Mouse (Mus musculus) left cerebral cortex, postnatal 10 days (tissue): Measurements from ENCODE around the gene Pknox2. TPM values are rescaled to one million over a fixed set of nuclear protein-coding genes. Genes with fewer than 3 reads are reported as not detected.

Experiments used
- DNase-seq, 2 experiments: peaks; one replicate each; pipeline ENCODE4 v3.0.0; 2021 to 2022; ENCODE audit warnings: low spot score in 2 of 2, mixed read lengths in 1 of 2; ENCODE audit errors: extremely low spot score in 1 of 2
- intact Hi-C: fragments of 180-260 bp; cut with DNase I; formaldehyde crosslinking; loops from one replicate; pipeline ENCODE4 v1.15.1; 2025
- total RNA-seq, 2 experiments: library from RNA; stranded (reverse); gene quantifications; 2 replicates each; pipeline ENCODE4 v1.2.3; 2021

Pknox2 gene
- total RNA-seq, 2 experiments from 2014 or later: 72.9 to 75.7 TPM

- intact Hi-C loops: no loop called here
- peak in 1 of 2 experiments; percentile 70 for DNase-seq
Observed at GRCm38 (mm10) chr9:37144251-37144650, 3.0 kb downstream of the Pknox2 start.

- intact Hi-C loops: no loop called here
- DNase-seq: no peak
Observed at GRCm38 (mm10) chr9:37143046-37143931, 3.9 kb downstream of the Pknox2 start.

GRCm38 (mm10) chr9:37142107-37142506 is 5.1 kb downstream of the Pknox2 start:
- no peak for DNase-seq
- intact Hi-C loops: no loop called here

- intact Hi-C loops: no loop called here
- no peak for DNase-seq
Observed at GRCm38 (mm10) chr9:37140464-37141181, 6.6 kb downstream of the Pknox2 start.

- intact Hi-C loops: no loop called here
- no peak for DNase-seq
Observed at GRCm38 (mm10) chr9:37139514-37139913, 7.7 kb downstream of the Pknox2 start.

GRCm38 (mm10) chr9:37138883-37139282 is 8.3 kb downstream of the Pknox2 start:
- no peak for DNase-seq
- intact Hi-C loops: no loop called here

- no peak for DNase-seq
- intact Hi-C loops: no loop called here
Observed at GRCm38 (mm10) chr9:37136340-37136739, 10.9 kb downstream of the Pknox2 start.

- intact Hi-C loops: no loop called here
- DNase-seq: no peak
Observed at GRCm38 (mm10) chr9:37133495-37133894, 13.7 kb downstream of the Pknox2 start.

- intact Hi-C loops: no loop called here
- no peak for DNase-seq
Observed at GRCm38 (mm10) chr9:37129046-37129445, 18.2 kb downstream of the Pknox2 start.

GRCm38 (mm10) chr9:37126197-37126596 is 21.0 kb downstream of the Pknox2 start:
- intact Hi-C loops: no loop called here

GRCm38 (mm10) chr9:37124696-37125480 is 22.3 kb downstream of the Pknox2 start:
- no peak for DNase-seq
- intact Hi-C loops: no loop called here

More at GRCm38 (mm10) chr9:37126197-37126596, 21.0 kb downstream of the Pknox2 start:
- no peak for DNase-seq

GRCm38 (mm10) chr9:37123384-37123783 is 23.8 kb downstream of the Pknox2 start:
- DNase-seq: no peak

GRCm38 (mm10) chr9:37122971-37123370 is 24.2 kb downstream of the Pknox2 start:
- DNase-seq: no peak
- intact Hi-C loops: no loop called here

More at GRCm38 (mm10) chr9:37123384-37123783, 23.8 kb downstream of the Pknox2 start:
- intact Hi-C loops: no loop called here

- no peak for DNase-seq
- intact Hi-C loops: no loop called here
Observed at GRCm38 (mm10) chr9:37122381-37122780, 24.8 kb downstream of the Pknox2 start.

- no peak for DNase-seq
- intact Hi-C loops: no loop called here
Observed at GRCm38 (mm10) chr9:37121761-37122331, 25.4 kb downstream of the Pknox2 start.

GRCm38 (mm10) chr9:37120801-37121200 is 26.4 kb downstream of the Pknox2 start:
- intact Hi-C loops: no loop called here

GRCm38 (mm10) chr9:37117529-37117928 is 29.7 kb downstream of the Pknox2 start:
- DNase-seq: no peak
- intact Hi-C loops: no loop called here

More at GRCm38 (mm10) chr9:37120801-37121200, 26.4 kb downstream of the Pknox2 start:
- DNase-seq: no peak

- intact Hi-C loops: no loop called here
- no peak for DNase-seq
Observed at GRCm38 (mm10) chr9:37116632-37117413, 30.4 kb downstream of the Pknox2 start.
